Mouse (Mus musculus) hindbrain, postnatal 0 days (tissue): ENCODE measurements around the gene Spef2. TPM values are rescaled to one million over a fixed set of nuclear protein-coding genes. Genes with fewer than 3 reads are reported as not detected.
A peak's percentile ranks its signal among the peaks of the same experiment; 100 is the strongest.

Experiments used
- ATAC-seq: fragments of 200-750 bp; cut with Nextera tagmentation; 2 replicates; pipeline ENCODE4 v1.8.0; 2017; ENCODE audit warnings: mild to moderate bottlenecking, moderate TSS enrichment, moderate library complexity
- DNase-seq: peaks from one replicate; pipeline ENCODE4 v3.0.0-alpha.2; 2015; ENCODE audit warnings: low spot score
- H3K27ac ChIP-seq: fragments of 300-500 bp; sonication (generic); 2 replicates; pipeline ENCODE4 v1.5.1; 2014; ENCODE audit warnings: mild to moderate bottlenecking
- H3K27me3 ChIP-seq: fragments of 300-500 bp; sonication (generic); 2 replicates; pipeline ENCODE4 v1.6.1; 2014; ENCODE audit warnings: low read length, mixed read lengths; ENCODE audit not compliant: insufficient read depth
- H3K36me3 ChIP-seq: fragments of 300-500 bp; sonication (generic); 2 replicates; pipeline ENCODE4 v1.6.1; 2014; ENCODE audit warnings: low read length, mixed read lengths; ENCODE audit not compliant: insufficient read depth
- H3K4me1 ChIP-seq: fragments of 300-500 bp; sonication (generic); 2 replicates; pipeline ENCODE4 v1.6.1; 2014; ENCODE audit warnings: antibody characterized with exemption, low read length, mixed read lengths; ENCODE audit not compliant: insufficient read depth
- H3K4me2 ChIP-seq: fragments of 300-500 bp; sonication (generic); 2 replicates; pipeline ENCODE4 v1.6.1; 2014; ENCODE audit warnings: low read depth, mild to moderate bottlenecking, low read length, moderate library complexity, mixed read lengths
- H3K4me3 ChIP-seq: fragments of 300-500 bp; sonication (generic); 2 replicates; pipeline ENCODE4 v1.5.1; 2014; ENCODE audit warnings: low read length
- H3K9ac ChIP-seq: fragments of 300-500 bp; sonication (generic); replicated peaks from 2 replicates; pipeline ENCODE4 v1.6.1; 2014; ENCODE audit warnings: mild to moderate bottlenecking, low read length, moderate library complexity, mixed read lengths
- H3K9me3 ChIP-seq: fragments of 300-500 bp; sonication (generic); 2 replicates; pipeline ENCODE4 v1.6.1; 2016; ENCODE audit warnings: low read length, mixed read lengths
- CTCF ChIP-seq: IDR thresholded peaks from 2 replicates; pipeline ENCODE4 v1.5.1; 2016; ENCODE audit warnings: antibody characterized with exemption, control low read depth, low read depth
- WGBS: fragments of 180-500 bp; shearing (Covaris S2); extraction: QIAGEN DNeasy Blood & Tissue Kit; methylation state at CpG from one replicate; pipeline ENCODE4 v1.1.7; 2014; 5-methylcytosine and 5-hydroxymethylcytosine counted together
- polyA plus RNA-seq: library from polyadenylated mRNA; unstranded; fragments of >200 nt; fragmentation: Nextera tagmentation; extraction: Ambion mirVana; gene quantifications from 2 replicates; pipeline ENCODE4 v1.2.1, GENCODE M21; 2015
- total RNA-seq: library from RNA; depleted of rRNA; stranded (reverse); fragments of >200 nt; gene quantifications from 2 replicates; pipeline ENCODE4 v1.2.3, GENCODE M21; 2014

The Spef2 gene
- total and polyA plus RNA-seq, 2 experiments from 2014 or later: 0.42 to 1.9 TPM

GRCm38 (mm10) chr15:9599382-9600087 lies 149.1 kb downstream of the Spef2 start:
- 81% methylated on average over 12 of the region's 12 CpGs for WGBS
- TF ChIP-seq CTCF: no peak
- no peaks in the 10 kb centered on the region for H3K4me1 ChIP-seq

GRCm38 (mm10) chr15:9596298-9597060 lies 152.2 kb downstream of the Spef2 start:
- Histone ChIP-seq H3K4me3 (no peak overlapping the region), H3K4me2 (no peak overlapping the region), H3K4me1 (no peaks in the 10 kb centered on the region), H3K27ac (no peak overlapping the region), H3K9me3 (no peaks in the 10 kb centered on the region), H3K9ac (no peak overlapping the region), H3K36me3 (no peaks in the 10 kb centered on the region), H3K27me3 (no peaks in the 10 kb centered on the region)
- ATAC-seq (no peak), DNase-seq (no peak)
- WGBS: 90% methylated on average over 6 of the region's 6 CpGs
- TF ChIP-seq CTCF: no peak

More at GRCm38 (mm10) chr15:9599382-9600087, 149.1 kb downstream of the Spef2 start:
- no peaks in the 10 kb centered on the region for H3K9me3 ChIP-seq
- H3K27ac ChIP-seq: no peak overlapping the region
- H3K27me3 ChIP-seq: no peaks in the 10 kb centered on the region
- no peaks in the 10 kb centered on the region for H3K36me3 ChIP-seq
- no peak overlapping the region for H3K9ac ChIP-seq
- no peak overlapping the region for H3K4me2 ChIP-seq
- DNase-seq (no peak), ATAC-seq (no peak)
- no peak overlapping the region for H3K4me3 ChIP-seq

- no peak overlapping the region for H3K4me3 ChIP-seq
- H3K27ac ChIP-seq: no peak overlapping the region
- no peak for DNase-seq
- ATAC-seq: no peak
- no peak overlapping the region for H3K4me2 ChIP-seq
- no peak for TF ChIP-seq CTCF
- H3K4me1 ChIP-seq: no peaks in the 10 kb centered on the region
- H3K27me3 ChIP-seq: no peaks in the 10 kb centered on the region
- 79% methylated on average over 4 of the region's 4 CpGs for WGBS
- no peaks in the 10 kb centered on the region for H3K9me3 ChIP-seq
- no peak overlapping the region for H3K9ac ChIP-seq
- H3K36me3 ChIP-seq: no peaks in the 10 kb centered on the region
These were observed 158.7 kb downstream of the Spef2 start for GRCm38 (mm10) chr15:9589939-9590338.

GRCm38 (mm10) chr15:9580470-9581280 lies 168.0 kb downstream of the Spef2 start:
- Histone ChIP-seq H3K9me3 (no peaks in the 10 kb centered on the region), H3K27ac (no peak overlapping the region), H3K9ac (no peak overlapping the region), H3K4me3 (no peak overlapping the region), H3K4me1 (no peaks in the 10 kb centered on the region), H3K4me2 (no peak overlapping the region), H3K36me3 (no peaks in the 10 kb centered on the region), H3K27me3 (no peaks in the 10 kb centered on the region)
- no peak for ATAC-seq
- 80% methylated on average over 11 of the region's 11 CpGs for WGBS
- no peak for TF ChIP-seq CTCF
- DNase-seq: peak; percentile 4

GRCm38 (mm10) chr15:9577303-9577702 lies 171.4 kb downstream of the Spef2 start:
- Histone ChIP-seq H3K4me3 (no peak overlapping the region), H3K9ac (no peak overlapping the region), H3K36me3 (no peaks in the 10 kb centered on the region), H3K4me2 (no peak overlapping the region), H3K9me3 (no peaks in the 10 kb centered on the region), H3K4me1 (no peaks in the 10 kb centered on the region), H3K27me3 (no peaks in the 10 kb centered on the region), H3K27ac (no peak overlapping the region)
- DNase-seq (no peak), ATAC-seq (no peak)
- TF ChIP-seq CTCF: peak; percentile 39
- 90% methylated on average over 4 of the region's 4 CpGs for WGBS

- Histone ChIP-seq H3K4me2 (no peak overlapping the region), H3K27me3 (no peaks in the 10 kb centered on the region), H3K27ac (no peak overlapping the region), H3K9ac (no peak overlapping the region), H3K4me1 (no peaks in the 10 kb centered on the region), H3K4me3 (no peak overlapping the region), H3K9me3 (no peaks in the 10 kb centered on the region), H3K36me3 (no peaks in the 10 kb centered on the region)
- no peak for TF ChIP-seq CTCF
- no peak for ATAC-seq
- no peak for DNase-seq
- WGBS: 89% methylated on average over 5 of the region's 5 CpGs
These were observed 173.9 kb downstream of the Spef2 start for GRCm38 (mm10) chr15:9574796-9575195.
